Mouse (Mus musculus): ENCODE measurements at regions not wholly inside any gene's neighbourhood (a gene's known extent, or its start where the extent isn't known, plus 50 kb on each side); places are given as distances from the start of the nearest gene placed in this dataset.

- Histone ChIP-seq H3K4me3 (ENCODE audit: low read depth, low read length) (no peak overlapping the region), H3K27me3 (ENCODE audit: control insufficient read depth, insufficient read depth, low read length) (no peaks in the 10 kb centered on the region), H3K4me2 (no peak overlapping the region), H3K4me1 (ENCODE audit: control insufficient read depth, insufficient read depth, low read length) (no peaks in the 10 kb centered on the region), H3K9ac (ENCODE audit: low read length) (no peak overlapping the region), H3K36me3 (ENCODE audit: control insufficient read depth, insufficient read depth, low read length) (no peaks in the 10 kb centered on the region), H3K9me3 (ENCODE audit: control insufficient read depth, low read length) (no peaks in the 10 kb centered on the region), H3K27ac (ENCODE audit: low read depth, low read length) (no peak overlapping the region)
- ATAC-seq (ENCODE audit: low FRiP score) (no peak), DNase-seq (ENCODE audit: low spot score, missing footprints) (no peak)
- WGBS = 83% methylated on average over 3 of the region's 3 CpGs
These were observed 277.6 kb upstream of the Gpr149 start for GRCm38 (mm10) chr3:62882310-62883073.

GRCm38 (mm10) chr3:62860731-62861130 is 255.8 kb upstream of the Gpr149 start:
- no peak overlapping the region for H3K4me2 ChIP-seq
- H3K4me3 ChIP-seq (ENCODE audit: low read depth, low read length) = no peak overlapping the region
- H3K9ac ChIP-seq (ENCODE audit: low read length) = no peak overlapping the region
- 15% methylated on average over 3 of the region's 3 CpGs for whole genome bisulfite sequencing
- H3K4me1 ChIP-seq (ENCODE audit: control insufficient read depth, insufficient read depth, low read length) = no peaks in the 10 kb centered on the region
- H3K9me3 ChIP-seq (ENCODE audit: control insufficient read depth, low read length) = no peaks in the 10 kb centered on the region
- no peaks in the 10 kb centered on the region for H3K36me3 ChIP-seq (ENCODE audit: control insufficient read depth, insufficient read depth, low read length)
- DNase-seq (ENCODE audit: low spot score, missing footprints) = peak; percentile 85
- ATAC-seq (ENCODE audit: low FRiP score) = peak; percentile 76; the same call in 1 of the 2 replicates
- no peaks in the 10 kb centered on the region for H3K27me3 ChIP-seq (ENCODE audit: control insufficient read depth, insufficient read depth, low read length)
- no peak overlapping the region for H3K27ac ChIP-seq (ENCODE audit: low read depth, low read length)

- Histone ChIP-seq H3K4me3 (ENCODE audit: low read depth, low read length) (no peak overlapping the region), H3K27me3 (ENCODE audit: control insufficient read depth, insufficient read depth, low read length) (no peaks in the 10 kb centered on the region), H3K36me3 (ENCODE audit: control insufficient read depth, insufficient read depth, low read length) (no peaks in the 10 kb centered on the region), H3K9ac (ENCODE audit: low read length) (no peak overlapping the region), H3K27ac (ENCODE audit: low read depth, low read length) (no peak overlapping the region), H3K4me2 (no peak overlapping the region), H3K9me3 (ENCODE audit: control insufficient read depth, low read length) (no peaks in the 10 kb centered on the region), H3K4me1 (ENCODE audit: control insufficient read depth, insufficient read depth, low read length) (no peaks in the 10 kb centered on the region)
- no peak for ATAC-seq (ENCODE audit: low FRiP score)
- 77% methylated on average over 10 of the region's 10 CpGs for WGBS
- DNase-seq (ENCODE audit: low spot score, missing footprints) = no peak
These were observed 230.9 kb upstream of the Gpr149 start for GRCm38 (mm10) chr3:62835695-62836476.

GRCm38 (mm10) chr3:62823892-62824291 is 219.0 kb upstream of the Gpr149 start:
- no peak overlapping the region for H3K9ac ChIP-seq (ENCODE audit: low read length)
- H3K4me2 ChIP-seq = no peak overlapping the region
- no peak for DNase-seq (ENCODE audit: low spot score, missing footprints)
- H3K4me1 ChIP-seq (ENCODE audit: control insufficient read depth, insufficient read depth, low read length) = no peaks in the 10 kb centered on the region
- H3K9me3 ChIP-seq (ENCODE audit: control insufficient read depth, low read length) = no peaks in the 10 kb centered on the region
- H3K27ac ChIP-seq (ENCODE audit: low read depth, low read length) = no peak overlapping the region
- WGBS = 87% methylated on average over 3 of the region's 3 CpGs
- no peaks in the 10 kb centered on the region for H3K27me3 ChIP-seq (ENCODE audit: control insufficient read depth, insufficient read depth, low read length)
- no peak for ATAC-seq (ENCODE audit: low FRiP score)
- H3K36me3 ChIP-seq (ENCODE audit: control insufficient read depth, insufficient read depth, low read length) = no peaks in the 10 kb centered on the region
- no peak overlapping the region for H3K4me3 ChIP-seq (ENCODE audit: low read depth, low read length)

- H3K4me3 ChIP-seq (ENCODE audit: low read depth, low read length) = no peak overlapping the region
- DNase-seq (ENCODE audit: low spot score, missing footprints) (no peak), ATAC-seq (ENCODE audit: low FRiP score) (no peak)
- H3K27ac ChIP-seq (ENCODE audit: low read depth, low read length) = no peak overlapping the region
- H3K36me3 ChIP-seq (ENCODE audit: control insufficient read depth, insufficient read depth, low read length) = no peaks in the 10 kb centered on the region
- no peaks in the 10 kb centered on the region for H3K9me3 ChIP-seq (ENCODE audit: control insufficient read depth, low read length)
- no peak overlapping the region for H3K9ac ChIP-seq (ENCODE audit: low read length)
- H3K4me1 ChIP-seq (ENCODE audit: control insufficient read depth, insufficient read depth, low read length) = no peaks in the 10 kb centered on the region
- WGBS = 46% methylated on average over 2 of the region's 2 CpGs
- no peaks in the 10 kb centered on the region for H3K27me3 ChIP-seq (ENCODE audit: control insufficient read depth, insufficient read depth, low read length)
- H3K4me2 ChIP-seq = no peak overlapping the region
These were observed 196.1 kb upstream of the Gpr149 start for GRCm38 (mm10) chr3:62801044-62801443.

GRCm38 (mm10) chr3:62786233-62786632 is 181.3 kb upstream of the Gpr149 start:
- H3K4me3 ChIP-seq (ENCODE audit: low read depth, low read length) = no peak overlapping the region
- WGBS = 24% methylated on average over 2 of the region's 2 CpGs
- ATAC-seq (ENCODE audit: low FRiP score) (peak; percentile 83), DNase-seq (ENCODE audit: low spot score, missing footprints) (no peak)
- no peaks in the 10 kb centered on the region for H3K27me3 ChIP-seq (ENCODE audit: control insufficient read depth, insufficient read depth, low read length)
- no peak overlapping the region for H3K27ac ChIP-seq (ENCODE audit: low read depth, low read length)
- no peak overlapping the region for H3K9ac ChIP-seq (ENCODE audit: low read length)
- H3K4me2 ChIP-seq = no peak overlapping the region
- no peaks in the 10 kb centered on the region for H3K4me1 ChIP-seq (ENCODE audit: control insufficient read depth, insufficient read depth, low read length)
- no peaks in the 10 kb centered on the region for H3K36me3 ChIP-seq (ENCODE audit: control insufficient read depth, insufficient read depth, low read length)
- H3K9me3 ChIP-seq (ENCODE audit: control insufficient read depth, low read length) = no peaks in the 10 kb centered on the region

Data from midbrain, embryonic 11.5 days (tissue).